Mouse (Mus musculus) adrenal gland, postnatal 25 days (tissue): ENCODE measurements around the gene Phtf2. TPM values are rescaled to one million over a fixed set of nuclear protein-coding genes. Genes with fewer than 3 reads are reported as not detected.

ENCODE experiments used
- total RNA-seq: library from RNA; stranded (reverse); gene quantifications from 2 replicates; pipeline ENCODE4 v1.2.3, GENCODE M21; 2021

Phtf2 gene
- total RNA-seq, 1 experiment from 2014 or later, result 9.9 TPM

Other genes starting within 250 kb of the Phtf2 start
- 20.4 and 24.6 TPM in 2 replicates for gene Tmem60, start 67 bp upstream of the Phtf2 start, total RNA-seq
- gene Rsbn1l, start 74.3 kb upstream of the Phtf2 start, total RNA-seq, result 16.1 and 19.3 TPM in 2 replicates
- gene Ptpn12, start 173.8 kb upstream of the Phtf2 start, total RNA-seq, result 56.2 and 65.0 TPM in 2 replicates